Mouse (Mus musculus) ES-Bruce4 (cell line): Measurements from ENCODE around the gene Lpar2.

Experiments
- CTCF ChIP-seq: IDR thresholded peaks from one replicate; pipeline ENCODE4 v1.8.1; 2011; ENCODE audit warnings: low read depth, low read length
- POLR2A ChIP-seq: IDR thresholded peaks from one replicate; pipeline ENCODE4 v1.8.1; 2011; ENCODE audit warnings: low read length; ENCODE audit not compliant: insufficient read depth

GRCm38 (mm10) chr8:69815396-69815795 is 6.8 kb upstream of the Lpar2 start:
- TF ChIP-seq POLR2A (no peak), CTCF (no peak)
